Mouse (Mus musculus): ENCODE data around the gene Uap1l1. TPM values are rescaled to one million over a fixed set of nuclear protein-coding genes. Genes with fewer than 3 reads are reported as not detected.

Uap1l1 gene
- polyA plus RNA-seq, 1 experiment from 2014 or later: 2.2 TPM

GRCm38 (mm10) chr2:25395721-25396596 lies 30.5 kb upstream of the Uap1l1 start, which contains the start of gene Entpd2:
Entpd2 (plus strand) TSS chr2:25395874.
- 0 out of 2 replicates have a peak, but pooled peaks have one; percentile 27 for ATAC-seq
- peak within 1 kb of the TSS; percentile 41 for H3K9ac ChIP-seq

DNA sequence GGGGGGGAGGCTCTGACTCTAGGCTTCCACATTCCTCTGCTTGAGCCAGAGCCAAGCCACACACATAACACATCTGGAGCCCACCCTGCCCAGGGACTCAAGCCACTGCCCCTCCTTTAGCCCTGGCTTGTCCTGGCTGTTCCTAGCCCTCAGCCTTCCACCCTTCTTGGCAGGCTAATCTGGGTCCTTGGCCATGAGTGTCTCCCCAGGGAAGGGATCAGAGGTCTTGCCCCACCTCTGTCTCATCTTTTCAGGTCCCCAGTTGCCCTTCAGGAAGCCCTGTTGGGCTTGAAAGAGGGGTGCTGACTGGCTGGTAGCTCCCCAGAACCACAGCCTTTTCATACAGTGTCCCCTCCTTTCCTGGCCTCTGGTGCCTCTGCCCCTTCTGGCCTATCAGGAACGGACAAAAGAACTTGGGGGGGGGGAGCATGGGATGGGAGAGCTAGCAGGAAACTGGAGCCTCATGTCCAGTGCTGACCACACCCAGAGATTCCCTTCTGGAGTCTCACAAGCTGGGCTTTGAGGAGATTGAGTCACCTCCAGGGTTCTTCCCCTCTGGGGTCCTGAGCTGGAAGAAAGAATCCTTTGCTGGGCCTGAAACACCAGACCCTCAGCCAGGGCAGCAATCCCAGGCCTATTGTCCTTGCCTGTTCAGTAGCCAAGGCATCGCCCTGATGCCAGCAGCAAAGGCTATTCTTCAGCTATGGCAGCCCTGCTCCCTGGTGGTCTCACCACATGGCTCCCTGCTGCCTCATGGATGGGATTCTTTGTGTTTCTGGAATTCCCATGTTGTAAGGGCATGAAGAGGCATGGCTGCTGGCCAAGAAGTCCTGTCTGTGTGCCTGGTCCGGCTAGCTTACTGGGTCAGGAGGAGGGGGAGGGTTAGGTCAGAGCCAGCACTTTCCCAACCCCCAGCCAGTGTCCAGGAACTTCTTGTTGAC lies 29.1 kb upstream of the Uap1l1 start:
- no peak overlapping the region for H3K9ac ChIP-seq
- peaks cover 60% of the 10 kb centered on the region for H3K27me3 ChIP-seq
- H3K4me2 ChIP-seq: no peak overlapping the region
- 10% methylated on average over 3 of the region's 3 CpGs for WGBS
- no peak overlapping the region for H3K4me3 ChIP-seq
- H3K27ac ChIP-seq: no peak overlapping the region
- peak; percentile 58 for ATAC-seq
- no peaks in the 10 kb centered on the region for H3K36me3 ChIP-seq (ENCODE audit: poor library complexity, severe bottlenecking)
- H3K4me1 ChIP-seq: peaks cover 23% of the 10 kb centered on the region
- no peaks in the 10 kb centered on the region; the same call in 1 of the 2 replicates for H3K9me3 ChIP-seq (replicated peaks)

More at GRCm38 (mm10) chr2:25395721-25396596, 30.5 kb upstream of the Uap1l1 start, which contains the start of gene Entpd2:
- H3K36me3 ChIP-seq (ENCODE audit: poor library complexity, severe bottlenecking): no peaks in the 10 kb centered on the region
- peak within 1 kb of the TSS; percentile 61 for H3K4me2 ChIP-seq
- H3K4me1 ChIP-seq: peaks cover 30% of the 10 kb centered on the region
- no peak within 1 kb of the TSS for H3K27ac ChIP-seq
- peaks cover 74% of the 10 kb centered on the region for H3K27me3 ChIP-seq
- 2% methylated on average over 57 of the region's 57 CpGs for WGBS
- H3K4me3 ChIP-seq: peak within 1 kb of the TSS; percentile 35
- no peaks in the 10 kb centered on the region; the same call in 1 of the 2 replicates for H3K9me3 ChIP-seq (replicated peaks)

DNA sequence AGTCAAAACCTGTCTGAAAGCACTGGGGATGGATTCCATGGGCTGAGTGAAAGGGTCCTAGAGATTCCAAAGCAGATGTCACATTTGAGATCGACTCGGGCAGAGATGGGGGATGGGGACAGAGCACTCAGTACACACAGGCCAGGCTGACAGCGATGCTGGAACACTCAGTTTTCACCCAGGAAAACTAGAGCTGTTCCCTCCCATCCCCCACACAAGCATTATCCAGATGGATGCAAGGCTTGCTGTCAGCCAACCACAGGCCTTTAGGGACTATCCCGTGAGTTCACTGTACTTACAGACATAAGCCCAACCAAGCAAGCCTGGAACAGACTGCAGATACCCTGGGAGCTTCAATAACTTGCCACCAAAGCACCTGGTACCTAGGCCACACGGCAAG lies 25.8 kb upstream of the Uap1l1 start:
- no peak overlapping the region for H3K27ac ChIP-seq
- 78% methylated on average over 5 of the region's 5 CpGs for WGBS
- H3K9ac ChIP-seq: no peak overlapping the region
- H3K4me2 ChIP-seq: no peak overlapping the region
- no peak overlapping the region for H3K4me3 ChIP-seq
- H3K27me3 ChIP-seq: peaks cover 34% of the 10 kb centered on the region
- no peak for ATAC-seq
- peaks cover 23% of the 10 kb centered on the region for H3K4me1 ChIP-seq
- H3K36me3 ChIP-seq (ENCODE audit: poor library complexity, severe bottlenecking): no peaks in the 10 kb centered on the region
- no peaks in the 10 kb centered on the region; the same call in 1 of the 2 replicates for H3K9me3 ChIP-seq (replicated peaks)

DNA sequence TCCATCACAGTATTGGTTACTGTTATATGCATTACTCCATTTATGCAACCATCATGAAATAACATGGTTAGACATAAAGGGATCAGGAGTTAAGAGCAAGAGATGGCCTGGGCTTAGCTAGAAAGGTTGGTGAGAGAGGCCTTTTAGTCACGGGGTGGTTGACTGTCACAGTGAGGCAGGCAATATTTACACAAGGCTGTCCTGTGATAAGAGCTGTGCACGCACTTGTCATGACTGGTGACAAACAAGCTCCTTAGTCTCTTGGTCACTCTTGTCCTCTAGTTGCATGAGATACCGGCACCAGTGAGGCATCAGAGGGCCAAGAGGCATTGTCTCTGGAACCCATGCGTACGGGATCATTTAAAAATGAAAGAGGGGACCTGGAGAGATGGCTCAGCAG lies 19.0 kb upstream of the Uap1l1 start:
- no peaks in the 10 kb centered on the region for H3K4me1 ChIP-seq
- ATAC-seq: no peak
- H3K4me2 ChIP-seq: no peak overlapping the region
- H3K27me3 ChIP-seq: peaks cover 23% of the 10 kb centered on the region; the same call in 1 of the 2 replicates
- no peak overlapping the region for H3K4me3 ChIP-seq
- H3K36me3 ChIP-seq (ENCODE audit: poor library complexity, severe bottlenecking): no peaks in the 10 kb centered on the region
- no peak overlapping the region for H3K27ac ChIP-seq
- no peak overlapping the region for H3K9ac ChIP-seq
- WGBS: 82% methylated on average over 5 of the region's 5 CpGs
- no peaks in the 10 kb centered on the region for H3K9me3 ChIP-seq (replicated peaks)

- Histone ChIP-seq H3K27ac (no peak overlapping the region), H3K36me3 (ENCODE audit: poor library complexity, severe bottlenecking) (peaks cover 43% of the 10 kb centered on the region), H3K9me3 (replicated peaks) (no peaks in the 10 kb centered on the region), H3K4me1 (peaks cover 28% of the 10 kb centered on the region), H3K9ac (no peak overlapping the region), H3K4me2 (no peak overlapping the region), H3K27me3 (0 out of 2 replicates have a peak, but pooled peaks cover 2% of the 10 kb centered on the region), H3K4me3 (no peak overlapping the region)
- WGBS: 84% methylated on average over 4 of the region's 4 CpGs
- no peak for ATAC-seq
Measured at GRCm38 (mm10) chr2:25376589-25376988, 11.1 kb upstream of the Uap1l1 start.

GRCm38 (mm10) chr2:25373431-25373830 lies 7.9 kb upstream of the Uap1l1 start:
- Histone ChIP-seq H3K9ac (peak overlapping the region; percentile 82), H3K4me2 (peak overlapping the region; percentile 96), H3K27me3 (peaks cover 7% of the 10 kb centered on the region; the same call in 1 of the 2 replicates), H3K4me3 (peak overlapping the region; percentile 73), H3K36me3 (ENCODE audit: poor library complexity, severe bottlenecking) (peaks cover 37% of the 10 kb centered on the region), H3K4me1 (peaks cover 33% of the 10 kb centered on the region), H3K9me3 (replicated peaks) (no peaks in the 10 kb centered on the region), H3K27ac (no peak overlapping the region)
- WGBS: 15% methylated on average over 2 of the region's 2 CpGs
- no peak for ATAC-seq

DNA sequence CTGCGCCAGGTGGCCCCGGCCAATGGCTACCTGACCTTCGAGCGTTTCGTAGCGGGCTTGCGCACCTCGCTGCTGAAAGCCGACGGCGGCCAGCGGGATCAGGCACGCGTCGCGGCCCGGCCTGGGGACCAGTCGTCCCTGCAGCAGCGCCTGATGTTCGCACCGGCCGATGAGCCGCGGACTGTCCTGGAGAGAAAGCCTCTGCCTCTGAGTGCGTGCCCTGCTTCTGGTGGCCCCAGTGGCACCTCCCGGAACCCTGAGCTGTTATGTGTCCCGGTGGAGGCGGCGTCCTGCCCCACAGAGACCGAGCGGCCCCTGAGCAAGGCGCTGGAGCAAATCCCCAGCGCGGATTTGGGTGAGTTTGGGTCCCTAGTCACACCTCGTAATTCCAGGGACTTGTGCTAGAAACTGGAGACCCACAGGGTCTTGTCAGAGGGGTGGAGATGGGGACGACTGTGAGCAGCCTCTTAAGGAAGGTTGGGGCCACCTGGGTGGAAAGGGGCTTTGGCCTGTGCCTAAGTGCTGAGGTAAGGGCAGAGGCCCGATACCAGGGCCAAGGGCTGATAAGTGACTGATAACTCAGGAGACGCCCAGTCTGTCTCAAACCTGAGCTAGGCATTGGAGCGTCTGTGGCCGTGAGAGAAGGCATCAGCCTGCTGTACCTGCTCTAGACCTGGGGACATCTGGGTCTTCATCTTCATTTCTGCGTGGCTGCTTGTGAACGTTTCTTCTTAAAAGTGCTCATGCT lies 7.3 kb upstream of the Uap1l1 start:
- Histone ChIP-seq H3K9me3 (replicated peaks) (no peaks in the 10 kb centered on the region), H3K36me3 (ENCODE audit: poor library complexity, severe bottlenecking) (peaks cover 30% of the 10 kb centered on the region), H3K4me2 (peak overlapping the region; percentile 96), H3K27me3 (peaks cover 10% of the 10 kb centered on the region; the same call in 1 of the 2 replicates), H3K27ac (no peak overlapping the region; the same call in 1 of the 2 replicates), H3K9ac (peak overlapping the region; percentile 82), H3K4me1 (peaks cover 33% of the 10 kb centered on the region), H3K4me3 (peak overlapping the region; percentile 73)
- WGBS: 1% methylated on average over 42 of the region's 42 CpGs
- peak; percentile 19 for ATAC-seq

GRCm38 (mm10) chr2:25371764-25372643 lies 6.5 kb upstream of the Uap1l1 start, which contains the start of gene Sapcd2:
Sapcd2 (plus strand) TSS chr2:25372321.
- Histone ChIP-seq H3K27ac (peak within 1 kb of the TSS; percentile 82), H3K9ac (peak within 1 kb of the TSS; percentile 82), H3K4me2 (peak within 1 kb of the TSS; percentile 96), H3K4me1 (peaks cover 33% of the 10 kb centered on the region), H3K4me3 (peak within 1 kb of the TSS; percentile 73), H3K27me3 (peaks cover 14% of the 10 kb centered on the region; the same call in 1 of the 2 replicates), H3K36me3 (ENCODE audit: poor library complexity, severe bottlenecking) (peaks cover 22% of the 10 kb centered on the region), H3K9me3 (replicated peaks) (no peaks in the 10 kb centered on the region)
- WGBS: under 1% methylated on average over 65 of the region's 65 CpGs
- peak; percentile 97 for ATAC-seq

- H3K9me3 ChIP-seq (replicated peaks): no peaks in the 10 kb centered on the region
- peaks cover 31% of the 10 kb centered on the region for H3K27me3 ChIP-seq
- no peak overlapping the region for H3K9ac ChIP-seq
- H3K4me2 ChIP-seq: no peak overlapping the region; the same call in 1 of the 2 replicates
- H3K27ac ChIP-seq: no peak overlapping the region
- 86% methylated on average over 3 of the region's 3 CpGs for WGBS
- ATAC-seq: no peak
- no peak overlapping the region for H3K4me3 ChIP-seq
- H3K36me3 ChIP-seq (ENCODE audit: poor library complexity, severe bottlenecking): peaks cover 3% of the 10 kb centered on the region; the same call in 1 of the 2 replicates
- H3K4me1 ChIP-seq: peaks cover 40% of the 10 kb centered on the region
Measured at GRCm38 (mm10) chr2:25369996-25370395, 4.5 kb upstream of the Uap1l1 start.

DNA sequence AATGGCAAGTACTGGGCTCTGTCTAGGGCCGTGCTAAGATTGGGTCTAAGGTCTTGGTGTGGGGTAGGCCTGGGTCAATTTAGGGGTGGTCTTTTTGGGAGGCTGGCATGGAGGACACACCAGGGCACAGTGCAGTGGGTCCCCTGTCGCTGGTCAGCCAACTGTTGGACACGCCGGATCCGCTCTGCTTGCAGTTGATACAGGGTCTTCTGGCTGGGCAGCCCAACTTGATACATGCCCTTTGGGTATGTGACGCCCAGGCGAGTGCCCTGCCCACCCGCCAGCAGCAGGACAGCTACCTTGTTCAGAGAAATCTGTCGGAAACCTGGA lies 756 bp downstream of the Uap1l1 start:
- Histone ChIP-seq H3K36me3 (ENCODE audit: poor library complexity, severe bottlenecking) (peaks cover 4% of the 10 kb centered on the region; the same call in 1 of the 2 replicates), H3K4me1 (peaks cover 10% of the 10 kb centered on the region; the same call in 1 of the 2 replicates), H3K9me3 (replicated peaks) (no peaks in the 10 kb centered on the region), H3K4me3 (peak overlapping the region; percentile 53), H3K9ac (peak overlapping the region; percentile 71; the same call in 1 of the 2 replicates), H3K4me2 (peak overlapping the region; percentile 98), H3K27ac (no peak overlapping the region), H3K27me3 (peaks cover 54% of the 10 kb centered on the region)
- 0 out of 2 replicates have a peak, but pooled peaks have one; percentile 34 for ATAC-seq
- 32% methylated on average over 9 of the region's 9 CpGs for WGBS
